Comparison of ENCODE assay signal across 31 mouse cellular contexts in the genomic region with DNA sequence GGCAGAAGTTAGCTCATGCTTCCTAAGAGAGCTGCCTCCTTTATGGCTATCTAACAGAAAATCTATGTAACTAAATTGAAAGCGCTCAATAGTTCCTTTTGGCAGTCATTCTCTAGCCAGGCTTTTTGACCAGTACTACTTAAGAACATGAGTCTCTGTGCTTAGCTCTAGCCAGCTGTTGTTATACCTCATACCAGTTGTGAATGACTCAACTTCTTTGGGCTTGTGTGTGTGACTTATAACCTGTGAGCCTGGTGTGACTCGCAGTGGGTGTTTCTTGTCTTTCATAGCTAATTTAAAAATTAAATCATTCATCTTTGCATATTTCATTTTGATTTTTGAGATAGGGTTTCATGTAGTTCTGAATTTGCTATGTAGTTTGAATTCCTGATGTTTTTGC.
DNase-seq lines count a peak whose midpoint lies in the region; ATAC-seq lines count a peak whose summit lies in the region.
"Had no signal": no experiment of that assay in that cellular context is flagged by ENCODE, and none has a peak within 500 bp of the region (broad histone marks: within the 10 kb centered on the region; RNA-seq: fewer than 3 reads in every experiment).

No protein-coding gene starts in this region.

- no peak for ATAC-seq in neural tube, embryonic 15.5 days (ENCODE audit: low FRiP score)
- ATAC-seq: activated CD4-positive, CD25-positive, alpha-beta regulatory T cell, adult 4 months; forebrain, embryonic 13.5 days; forebrain, embryonic 16.5 days; hindbrain, postnatal 0 days; inflammation-experienced regulatory T-cells, adult 6 months; intestine, embryonic 16.5 days had no signal

- H3K4me1 ChIP-seq in neural tube, embryonic 15.5 days, result no peaks in the 10 kb centered on the region
- H3K4me1 ChIP-seq: embryonic facial prominence, embryonic 10.5 days; embryonic facial prominence, embryonic 13.5 days; forebrain, embryonic 10.5 days; forebrain, embryonic 13.5 days had no signal

- no peak overlapping the region for H3K4me3 ChIP-seq in neural tube, embryonic 15.5 days (replicated peaks)
- H3K4me3 ChIP-seq: embryonic facial prominence, embryonic 10.5 days; embryonic facial prominence, embryonic 13.5 days; erythroblast, embryonic 14.5 days; forebrain, embryonic 10.5 days; forebrain, embryonic 13.5 days; heart, adult 2 months had no signal

- no peaks in the 10 kb centered on the region for H3K27me3 ChIP-seq in neural tube, embryonic 15.5 days (replicated peaks)
- H3K27me3 ChIP-seq: CH12.LX; embryonic facial prominence, embryonic 13.5 days; forebrain, embryonic 13.5 days had no signal

- H3K9me3 ChIP-seq in neural tube, embryonic 15.5 days (replicated peaks), result no peaks in the 10 kb centered on the region
- H3K9me3 ChIP-seq: embryonic facial prominence, embryonic 10.5 days; embryonic facial prominence, embryonic 13.5 days; forebrain, embryonic 10.5 days; forebrain, embryonic 13.5 days; G1E had no signal

- no peak overlapping the region for H3K9ac ChIP-seq in neural tube, embryonic 15.5 days (replicated peaks)
- H3K9ac ChIP-seq: embryonic facial prominence, embryonic 13.5 days; forebrain, embryonic 13.5 days; hindbrain, embryonic 14.5 days had no signal

- peaks cover 23% of the 10 kb centered on the region for H3K36me3 ChIP-seq in neural tube, embryonic 15.5 days

- intact Hi-C loops in heart, postnatal 25 days (cut with DNase I), result no loop called here
- intact Hi-C loops in gastrocnemius, postnatal 14 days (cut with DNase I; ENCODE audit: low total_unique reads), result no loop called here

- WGBS in neural tube, embryonic 15.5 days, result 96% methylated on average over 2 of the region's 2 CpGs

- H3K27ac ChIP-seq in neural tube, embryonic 15.5 days (replicated peaks), result no peak overlapping the region
- H3K27ac ChIP-seq: embryonic facial prominence, embryonic 10.5 days; embryonic facial prominence, embryonic 13.5 days; forebrain, embryonic 10.5 days; forebrain, embryonic 13.5 days; heart, adult 2 months; hindbrain, embryonic 14.5 days; hindbrain, postnatal 0 days had no signal

- DNase-seq in heart, adult 11 months, result peak; percentile 17
- DNase-seq in heart, postnatal 25 days (ENCODE audit: low spot score), result no peak
- DNase-seq in MN1 (ENCODE audit: low spot score), result peak; percentile 14
- DNase-seq in fibroblast of lung, adult 2 months (ENCODE audit: low read depth), result peak; percentile 45
- DNase-seq in gastrocnemius, postnatal 25 days, result no peak
- no peak for DNase-seq in gastrocnemius, postnatal 14 days
- DNase-seq: adrenal gland, postnatal 10 days; adrenal gland, postnatal 36 days; cerebellum, adult 18-20 months; cerebellum, adult 9-11 months; cerebellum, postnatal 25 days; embryo, embryonic 11 days; gastrocnemius, postnatal 10 days; heart, adult 2 months; heart, postnatal 4 days; kidney, adult 18-20 months had no signal

- H3K4me2 ChIP-seq in neural tube, embryonic 15.5 days, result no peak overlapping the region
- H3K4me2 ChIP-seq: embryonic facial prominence, embryonic 13.5 days; forebrain, embryonic 13.5 days; heart, embryonic 11.5 days; hindbrain, embryonic 14.5 days had no signal

Comparison
In these comparisons a context has a peak if more than half of its experiments do, and no peak if none do; other contexts are left out.
1. DNase-seq: peak in heart, adult 11 months (single experiment), MN1 (single experiment) and fibroblast of lung, adult 2 months (single experiment); none in heart, postnatal 25 days (single experiment), gastrocnemius, postnatal 25 days (single experiment) and gastrocnemius, postnatal 14 days (single experiment).